Mouse (Mus musculus) ES-E14 (cell line): ENCODE measurements at regions not wholly inside any gene's neighbourhood (a gene's known extent, or its start where the extent isn't known, plus 50 kb on each side); places are given as distances from the start of the nearest gene placed in this dataset.
"Not testable (repeated sequence)": the region's sequence is repeated elsewhere in the genome, so short reads cannot be mapped to it uniquely, and the experiment has no call there.

ENCODE experiments used
- DNase-seq: peaks from one replicate; pipeline ENCODE4 v3.0.0-alpha.2; 2013; ENCODE audit warnings: low read depth, low spot score
- H3K27ac ChIP-seq: 2 replicates; pipeline ENCODE4 v1.5.1; 2012; ENCODE audit warnings: low read depth, mild to moderate bottlenecking, low read length, moderate library complexity, mixed read lengths; ENCODE audit not compliant: poor library complexity, insufficient read depth, severe bottlenecking
- H3K36me3 ChIP-seq: 2 replicates; pipeline ENCODE4 v1.6.1; 2012; ENCODE audit warnings: mild to moderate bottlenecking, low read length, moderate library complexity, mixed read lengths; ENCODE audit not compliant: control insufficient read depth, poor library complexity, insufficient read depth, severe bottlenecking
- H3K4me1 ChIP-seq, 2 experiments: fragments of 150-350 bp in 1 of 2; sonication (generic) in 1 of 2; 2 replicates each; pipeline ENCODE4 v1.6.1; 2012; ENCODE audit warnings: low read length in 2 of 2, mild to moderate bottlenecking in 1 of 2, mixed read lengths in 1 of 2; ENCODE audit not compliant: control insufficient read depth in 2 of 2, insufficient read depth in 2 of 2, poor library complexity in 1 of 2
- H3K4me3 ChIP-seq, 2 experiments: fragments of 150-350 bp in 1 of 2; sonication (generic) in 1 of 2; 2 replicates each; pipeline ENCODE4 v1.5.1; 2012; ENCODE audit warnings: low read length in 2 of 2, low read depth in 1 of 2, mild to moderate bottlenecking in 1 of 2, mixed read lengths in 1 of 2; ENCODE audit not compliant: insufficient read depth in 1 of 2, poor library complexity in 1 of 2, severe bottlenecking in 1 of 2
- H3K9ac ChIP-seq: 2 replicates; pipeline ENCODE4 v1.6.1; 2012; ENCODE audit warnings: low read depth, mild to moderate bottlenecking, low read length, mixed read lengths; ENCODE audit not compliant: poor library complexity, insufficient read depth, severe bottlenecking
- H3K9me3 ChIP-seq: fragments of 150-350 bp; sonication (generic); 2 replicates; pipeline ENCODE4 v1.6.1; 2012; ENCODE audit warnings: low read depth, mild to moderate bottlenecking, low read length; ENCODE audit not compliant: control insufficient read depth, insufficient read depth
- CHD2 ChIP-seq: IDR thresholded peaks from 2 replicates; pipeline ENCODE4 v1.6.1; 2014; ENCODE audit warnings: mild to moderate bottlenecking, low read depth, low read length, inconsistent platforms
- HCFC1 ChIP-seq: IDR thresholded peaks from 2 replicates; pipeline ENCODE4 v1.6.1; 2012; ENCODE audit warnings: low read length, inconsistent platforms, borderline replicate concordance; ENCODE audit not compliant: insufficient read depth
- MAFK ChIP-seq: IDR thresholded peaks from 2 replicates; pipeline ENCODE4 v1.6.1; 2014; ENCODE audit warnings: mild to moderate bottlenecking, low read depth, low read length, inconsistent platforms; ENCODE audit not compliant: insufficient read depth
- ZC3H11A ChIP-seq: IDR thresholded peaks from 2 replicates; pipeline ENCODE4 v1.6.1; 2012; ENCODE audit warnings: low read depth, mild to moderate bottlenecking, inconsistent platforms, low read length, borderline replicate concordance
- ZNF384 ChIP-seq: IDR thresholded peaks from 2 replicates; pipeline ENCODE4 v1.6.1; 2012; ENCODE audit warnings: low read depth, low read length, inconsistent platforms
- in situ Hi-C, 2 experiments: fragments of 600-800 bp; cut with MboI; formaldehyde crosslinking; loops; one replicate each; pipeline ENCODE4 v1.15.1; 2025; ENCODE audit warnings: low sequenced_read_pairs in 2 of 2, inconsistent platforms in 1 of 2; ENCODE audit not compliant: unreplicated experiment in 2 of 2

GRCm38 (mm10) chr10:31143856-31144488 is 169.2 kb upstream of the Hddc2 start:
- H3K4me3 ChIP-seq: no peak overlapping the region
- no peaks in the 10 kb centered on the region for H3K9me3 ChIP-seq
- no peaks in the 10 kb centered on the region for H3K4me1 ChIP-seq
- TF ChIP-seq MAFK (no peak), CHD2 (no peak), HCFC1 (no peak), ZC3H11A (no peak), ZNF384 (no peak)
- H3K36me3 ChIP-seq: no peaks in the 10 kb centered on the region
- in situ Hi-C loops: no loop called here
- H3K9ac ChIP-seq: no peak overlapping the region
- no peak overlapping the region for H3K27ac ChIP-seq
- no peak for DNase-seq

- no peak overlapping the region for H3K9ac ChIP-seq
- no peaks in the 10 kb centered on the region for H3K9me3 ChIP-seq
- H3K27ac ChIP-seq: no peak overlapping the region
- H3K4me1 ChIP-seq: no peaks in the 10 kb centered on the region
- no peak for DNase-seq
- no peak for TF ChIP-seq ZC3H11A
- no peak for TF ChIP-seq ZNF384
- no peak for TF ChIP-seq HCFC1
- TF ChIP-seq MAFK: no peak
- no peak for TF ChIP-seq CHD2
- in situ Hi-C loops: no loop called here
- H3K4me3 ChIP-seq: no peak overlapping the region
- no peaks in the 10 kb centered on the region for H3K36me3 ChIP-seq
These were observed 168.7 kb upstream of the Hddc2 start for GRCm38 (mm10) chr10:31144489-31144872.

DNA sequence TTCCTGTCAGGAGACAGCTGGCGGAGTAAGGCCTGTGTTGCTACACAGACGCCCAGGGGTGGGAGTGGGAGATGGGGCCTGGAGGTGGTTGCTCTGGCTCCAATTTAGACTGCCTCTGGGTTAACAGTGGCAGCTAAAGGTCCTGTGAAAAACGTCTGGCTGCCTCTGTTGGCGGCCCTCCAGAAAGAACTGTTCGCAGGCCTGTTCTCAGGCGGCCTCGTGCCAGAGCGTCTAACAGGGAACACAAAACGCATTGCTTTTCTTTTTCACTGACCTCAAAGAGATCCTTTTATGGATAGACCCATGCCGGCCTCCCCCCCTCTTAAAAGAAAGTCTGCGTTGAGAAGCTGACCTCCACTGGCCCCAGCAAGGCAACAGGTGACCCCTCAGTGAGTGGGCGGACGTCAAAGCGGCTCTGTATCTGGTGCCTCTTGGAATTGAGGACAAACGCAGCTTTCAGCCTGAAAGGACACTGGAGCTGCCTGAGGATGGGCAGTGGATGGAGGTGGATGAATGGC is 140.0 kb upstream of the Hddc2 start:
- H3K9me3 ChIP-seq: no peaks in the 10 kb centered on the region
- H3K36me3 ChIP-seq: no peaks in the 10 kb centered on the region
- no peaks in the 10 kb centered on the region for H3K4me1 ChIP-seq
- TF ChIP-seq HCFC1 (no peak), MAFK (no peak), CHD2 (no peak), ZC3H11A (no peak), ZNF384 (no peak)
- no peak overlapping the region for H3K4me3 ChIP-seq
- H3K27ac ChIP-seq: no peak overlapping the region
- DNase-seq: no peak
- in situ Hi-C loops: no loop called here
- no peak overlapping the region for H3K9ac ChIP-seq

GRCm38 (mm10) chr10:31189577-31189976 is 123.6 kb upstream of the Hddc2 start:
- no peaks in the 10 kb centered on the region for H3K4me1 ChIP-seq
- in situ Hi-C loops: no loop called here
- no peaks in the 10 kb centered on the region for H3K9me3 ChIP-seq
- DNase-seq: no peak
- H3K9ac ChIP-seq: no peak overlapping the region
- H3K36me3 ChIP-seq: no peaks in the 10 kb centered on the region
- no peak overlapping the region for H3K27ac ChIP-seq
- H3K4me3 ChIP-seq: no peak overlapping the region
- no peak for TF ChIP-seq HCFC1
- no peak for TF ChIP-seq ZNF384
- no peak for TF ChIP-seq ZC3H11A
- no peak for TF ChIP-seq MAFK
- TF ChIP-seq CHD2: no peak

DNA sequence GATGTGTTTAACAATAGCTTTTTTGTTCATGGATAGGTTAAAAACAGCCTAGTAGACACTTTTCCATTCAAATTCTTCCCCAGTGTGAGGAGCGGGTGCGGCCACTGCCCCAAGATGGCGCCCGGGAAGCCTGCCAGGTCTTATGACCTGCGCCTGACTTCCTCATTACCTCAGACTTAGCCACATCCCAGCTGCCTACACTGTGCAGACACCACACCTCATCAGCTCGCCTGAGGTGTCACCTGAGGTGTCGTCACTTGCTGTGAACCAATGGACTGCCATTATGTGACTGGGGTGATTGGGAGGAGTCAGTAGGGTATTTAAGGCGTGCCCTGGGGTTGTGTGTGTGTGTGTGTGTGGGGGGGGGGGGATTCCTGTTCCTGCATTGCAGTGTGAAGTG is 101.0 kb upstream of the Hddc2 start:
- H3K4me1 ChIP-seq, H3K36me3 ChIP-seq, DNase-seq, H3K9me3 ChIP-seq, H3K9ac ChIP-seq, H3K4me3 ChIP-seq, in situ Hi-C loops: not testable (repeated sequence)
- H3K27ac ChIP-seq: peak overlapping the region; percentile 18; the same call in 1 of the 2 replicates
